In genomic region chr4:63683056-63683455, GRCm38 (mm10) we compare ENCODE assay signal across 31 mouse cellular contexts. TPM values are rescaled to one million over a fixed set of nuclear protein-coding genes. Genes with fewer than 3 reads are reported as not detected.
"Had no signal": no experiment of that assay in that cellular context is flagged by ENCODE, and none has a peak within 500 bp of the region (broad histone marks: within the 10 kb centered on the region; RNA-seq: fewer than 3 reads in every experiment).

No protein-coding gene starts in this region.

- DNase-seq: kidney, adult 2 months; kidney, postnatal 25 days; layer of hippocampus, postnatal 36 days; liver, postnatal 0 days; right cerebral cortex, postnatal 14 days; right cerebral cortex, postnatal 4 days; spleen, adult 18-20 months; thymus, postnatal 25 days had no signal

- ATAC-seq: liver, postnatal 0 days; midbrain, embryonic 15.5 days had no signal

- H3K4me3 ChIP-seq: layer of hippocampus, adult 2 months; limb, embryonic 12.5 days; limb, embryonic 15.5 days; lung, embryonic 15.5 days; midbrain, embryonic 12.5 days; midbrain, embryonic 15.5 days; stomach, embryonic 15.5 days had no signal

- H3K4me1 ChIP-seq: limb, embryonic 12.5 days; limb, embryonic 15.5 days; midbrain, embryonic 12.5 days; midbrain, embryonic 15.5 days; stomach, embryonic 15.5 days had no signal

RNA-seq across cellular contexts. Expression of gene Gm11214, which starts 19.9 kb away (rescaled TPM):
- total RNA-seq: layer of hippocampus, adult 2 months; layer of hippocampus, postnatal 10 days; layer of hippocampus, postnatal 36 days; left cerebral cortex, adult 8-10 months; left cerebral cortex, postnatal 14 days; left cerebral cortex, postnatal 4 days; megakaryocyte-erythroid progenitor cell, adult 5-6 weeks had no signal
- polyA plus RNA-seq: intestine, embryonic 14.5 days; intestine, postnatal 0 days; kidney, adult 2 months; kidney, embryonic 14.5 days; kidney, postnatal 0 days; large intestine, adult 2 months; limb, embryonic 12.5 days; limb, embryonic 15.5 days; liver, embryonic 11.5 days; liver, embryonic 14.5 days; liver, postnatal 0 days; lung, embryonic 15.5 days; macrophage; midbrain, embryonic 12.5 days; midbrain, embryonic 15.5 days; neural tube, embryonic 11.5 days; neural tube, embryonic 14.5 days; stomach, embryonic 15.5 days; thymus, postnatal 0 days had no signal
